Mouse (Mus musculus) inflammation-experienced regulatory T-cells, adult 16 weeks (primary cell): Measurements from ENCODE around the gene Psmd10. TPM values are rescaled to one million over a fixed set of nuclear protein-coding genes. Genes with fewer than 3 reads are reported as not detected.

ENCODE experiments used
- polyA plus RNA-seq: library from polyadenylated mRNA; unstranded; fragments of 100-300 nt; shearing (Covaris generic); gene quantifications from one replicate; pipeline ENCODE4 v1.2.1, GENCODE M21; 2017

Gene Psmd10
- 63.1 TPM for polyA plus RNA-seq

GRCm38 (mm10) chrX:140956272-140956940, at the start of gene Psmd10, which contains the start of gene Atg4a:
TSS of gene Psmd10 (minus strand) at chrX:140956728.
TSS of gene Atg4a (plus strand) at chrX:140956907.

GRCm38 (mm10) chrX:140907360-140907759, 49.2 kb downstream of the Psmd10 start, which contains the start of gene Vsig1:
TSS of gene Vsig1 (plus strand) at chrX:140907608.

Other genes starting within 250 kb of the Psmd10 start
- gene Tex13b, start 143.3 kb downstream of the Psmd10 start, polyA plus RNA-seq: 0.13 TPM
- gene Vsig1, start 49.1 kb downstream of the Psmd10 start, polyA plus RNA-seq: not detected
- 39.6 TPM for gene Atg4a, start 179 bp upstream of the Psmd10 start, polyA plus RNA-seq